ENCODE assay signal across 15 mouse cellular contexts in genomic region chr17:15145191-15145968, GRCm38 (mm10).
A peak's percentile ranks its signal among the peaks of the same experiment; 100 is the strongest.
DNase-seq lines count a peak whose midpoint lies in the region; TF ChIP-seq lines count a peak whose summit lies in the region.
"Had no signal": no experiment of that assay in that cellular context is flagged by ENCODE, and none has a peak within 500 bp of the region (broad histone marks: within the 10 kb centered on the region; RNA-seq: fewer than 3 reads in every experiment).

No protein-coding gene starts in this region.

- TF ChIP-seq POLR2A in brain, embryonic 14.5 days (IDR thresholded peaks at IDR 0.05; ENCODE audit: borderline replicate concordance, extremely low read depth, insufficient read depth, insufficient read length, poor library complexity, severe bottlenecking), result no peak

- DNase-seq in kidney, adult 18-20 months, result peak; percentile 29
- DNase-seq in kidney, adult 8-10 months, result no peak
- DNase-seq in brain, embryonic 14.5 days (ENCODE audit: low read depth), result peak; percentile 1
- DNase-seq in kidney, postnatal 10 days, result peak; percentile 38
- peak; percentile 33 for DNase-seq in retina, postnatal 1 day
- no peak for DNase-seq in frontal cortex, postnatal 25 days (ENCODE audit: low spot score in 2 of 2)
- DNase-seq in lung, postnatal 25 days (ENCODE audit: low spot score), result no peak
- DNase-seq: adrenal gland, adult 8-10 months; B cell, adult 2 months; cerebellum, adult 2 months; cerebellum, postnatal 14 days; embryo, embryonic 11 days; gastrocnemius, postnatal 36 days; heart, adult 11 months; heart, postnatal 36 days had no signal

- no peak for TF ChIP-seq CTCF in brain, embryonic 14.5 days (IDR thresholded peaks at IDR 0.05; ENCODE audit: borderline replicate concordance, extremely low read depth, insufficient read depth, insufficient read length)

Comparison
In these comparisons a context has a peak if more than half of its experiments do, and no peak if none do; other contexts are left out.
1. DNase-seq: peak in kidney, adult 18-20 months (single experiment), brain, embryonic 14.5 days (single experiment), kidney, postnatal 10 days (single experiment) and retina, postnatal 1 day (single experiment); none in kidney, adult 8-10 months (0 of 2), frontal cortex, postnatal 25 days (0 of 2) and lung, postnatal 25 days (single experiment).